Mouse (Mus musculus) MEL (cell line): ENCODE data around the gene Gfral.

ENCODE experiments used
- RAD21 ChIP-seq: IDR thresholded peaks from 2 replicates; pipeline ENCODE4 v1.6.1; 2011; ENCODE audit warnings: mild to moderate bottlenecking, low read depth, low read length, improper control_type of control experiment
- TAL1 ChIP-seq: IDR thresholded peaks from 2 replicates; pipeline ENCODE4 v1.6.1; 2012; ENCODE audit warnings: mild to moderate bottlenecking, inconsistent platforms, low read length, moderate library complexity, mixed read lengths

GRCm38 (mm10) chr9:76213557-76213956 lies at the start of gene Gfral:
- TF ChIP-seq TAL1 (no peak), RAD21 (no peak)
